Mouse (Mus musculus) testis, adult 2 months (tissue): ENCODE results near the gene Rbm19. TPM values are rescaled to one million over a fixed set of nuclear protein-coding genes. Genes with fewer than 3 reads are reported as not detected.

Experiments used
- H3K27ac ChIP-seq: fragments of 200-500 bp; 2 replicates; pipeline ENCODE4 v1.5.1; 2012; ENCODE audit warnings: low read depth, low read length; ENCODE audit not compliant: control insufficient read depth, insufficient read depth
- H3K27me3 ChIP-seq: fragments of 200-500 bp; 2 replicates; pipeline ENCODE4 v1.6.1; 2012; ENCODE audit warnings: mild to moderate bottlenecking, low read length, moderate library complexity; ENCODE audit not compliant: control insufficient read depth, insufficient read depth
- H3K36me3 ChIP-seq: fragments of 200-500 bp; 2 replicates; pipeline ENCODE4 v1.6.1; 2012; ENCODE audit warnings: mild to moderate bottlenecking, low read length; ENCODE audit not compliant: control insufficient read depth, insufficient read depth
- H3K4me1 ChIP-seq: fragments of 200-500 bp; 2 replicates; pipeline ENCODE4 v1.6.1; 2012; ENCODE audit warnings: low read length; ENCODE audit not compliant: control insufficient read depth, insufficient read depth
- H3K4me3 ChIP-seq: fragments of 200-500 bp; 2 replicates; pipeline ENCODE4 v1.5.1; 2012; ENCODE audit warnings: low read depth, mild to moderate bottlenecking, low read length, moderate library complexity, mixed read lengths; ENCODE audit not compliant: control insufficient read depth
- CTCF ChIP-seq: fragments of 200-500 bp; IDR thresholded peaks from 2 replicates; pipeline ENCODE4 v1.5.1; 2012; ENCODE audit warnings: low read depth, mild to moderate bottlenecking, inconsistent platforms, low read length, moderate library complexity; ENCODE audit not compliant: control insufficient read depth, insufficient read depth, insufficient replicate concordance
- POLR2A ChIP-seq: fragments of 200-500 bp; IDR thresholded peaks from 2 replicates; pipeline ENCODE4 v1.6.1; 2012; ENCODE audit warnings: low read depth, mild to moderate bottlenecking, inconsistent platforms, low read length, moderate library complexity; ENCODE audit not compliant: control insufficient read depth
- polyA plus RNA-seq: library from polyadenylated mRNA; depleted of rRNA; stranded (reverse); fragments of >200 nt; gene quantifications from 2 replicates; pipeline ENCODE4 v1.2.3, GENCODE M21; 2012; rRNA removed

Rbm19 gene
- 11.8 and 12.2 TPM in 2 replicates for polyA plus RNA-seq

DNA sequence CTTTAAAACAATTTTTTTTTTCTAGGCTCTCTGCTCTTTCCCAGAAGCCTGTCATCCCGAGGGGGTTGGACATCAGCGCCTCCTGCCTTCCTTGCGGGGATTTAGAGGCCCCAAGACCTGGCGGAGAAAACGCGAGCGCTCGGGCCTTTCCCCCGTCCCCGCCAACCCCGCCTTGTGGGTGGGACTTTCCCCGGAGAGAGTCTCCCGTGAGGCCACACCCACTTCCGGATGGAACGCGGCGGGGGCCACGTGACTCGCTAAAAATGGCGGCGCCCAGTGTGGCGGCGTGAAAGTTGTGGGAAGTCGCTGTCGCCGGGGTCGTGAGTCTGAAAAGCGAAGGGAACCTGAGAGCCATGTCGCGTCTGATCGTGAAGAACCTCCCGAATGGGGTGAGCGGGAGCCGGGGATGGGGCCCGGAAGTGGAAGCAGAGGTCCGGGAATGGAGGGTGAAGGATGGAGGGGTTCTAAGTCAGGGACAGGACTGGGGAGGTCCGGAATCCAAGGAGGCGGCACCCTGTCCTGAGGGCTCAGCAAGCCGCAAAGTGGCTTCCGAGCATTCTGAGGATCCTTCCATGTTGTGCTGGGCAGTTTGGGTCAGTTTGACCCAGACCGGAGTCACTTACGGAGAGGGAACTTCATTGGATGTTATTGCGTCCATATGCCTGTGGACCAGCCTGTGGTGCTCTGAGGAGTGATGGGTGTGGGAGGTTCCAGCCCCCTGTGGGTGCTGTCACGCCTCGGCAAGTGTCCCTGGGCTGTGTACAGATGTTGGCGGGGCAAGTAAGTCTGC is at the start of gene Rbm19:
Rbm19 (plus strand) TSS at position 205 of the 790 bp plus-strand sequence.
- Histone ChIP-seq H3K4me3 (peak within 1 kb of the TSS; percentile 94), H3K36me3 (peaks cover 2% of the 10 kb centered on the region), H3K27ac (peak within 1 kb of the TSS; percentile 25), H3K27me3 (no peaks in the 10 kb centered on the region), H3K4me1 (peaks cover 6% of the 10 kb centered on the region)
- TF ChIP-seq CTCF (no peak), POLR2A (peak; percentile 84)

DNA sequence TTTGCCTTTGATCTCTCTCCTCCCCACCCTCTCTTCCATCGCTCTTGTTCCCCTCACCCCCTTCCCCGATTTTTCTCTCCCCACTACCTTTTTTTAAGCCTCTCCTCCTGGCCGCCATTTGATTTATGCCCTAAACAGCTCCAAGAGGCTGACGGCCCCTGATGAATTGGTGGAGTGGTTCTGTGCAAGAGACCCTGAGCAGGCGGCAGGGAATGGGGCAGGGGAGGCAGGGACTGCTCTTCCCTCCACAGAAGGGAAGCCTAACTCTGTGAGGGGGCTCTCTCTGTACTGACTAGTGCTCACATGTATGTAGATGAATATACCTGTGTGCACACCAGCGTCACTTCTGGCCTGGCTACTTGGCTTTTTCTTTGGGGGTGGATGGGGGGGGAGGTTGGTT is 49.0 kb upstream of the Rbm19 start:
- Histone ChIP-seq H3K27me3 (no peaks in the 10 kb centered on the region), H3K27ac (no peak overlapping the region), H3K4me1 (no peaks in the 10 kb centered on the region), H3K4me3 (no peak overlapping the region), H3K36me3 (no peaks in the 10 kb centered on the region)
- TF ChIP-seq POLR2A (no peak), CTCF (no peak)

DNA sequence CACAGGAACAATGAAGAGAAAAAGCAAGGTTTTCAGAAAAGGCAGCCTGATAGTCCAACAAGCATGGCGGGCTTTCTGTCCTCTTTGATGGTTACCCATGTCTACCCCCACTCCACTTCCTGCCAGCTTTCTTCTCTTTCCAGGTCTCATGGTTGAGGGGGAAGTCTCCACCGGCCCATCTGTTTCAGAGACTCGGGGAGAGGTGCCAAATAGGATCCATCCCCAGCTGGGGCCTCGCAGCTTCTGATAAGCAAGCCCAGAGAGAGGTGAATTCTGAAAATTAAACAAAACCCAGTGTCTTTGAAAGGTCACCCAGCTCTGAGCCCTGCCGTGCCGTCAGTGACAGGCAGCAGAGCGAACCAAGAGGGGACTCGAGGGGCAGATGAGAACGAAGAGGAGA is 42.2 kb upstream of the Rbm19 start:
- Histone ChIP-seq H3K27ac (peak overlapping the region; percentile 55; the same call in 1 of the 2 replicates), H3K4me1 (peaks cover 5% of the 10 kb centered on the region), H3K27me3 (no peaks in the 10 kb centered on the region), H3K4me3 (peak overlapping the region; percentile 85), H3K36me3 (no peaks in the 10 kb centered on the region)
- TF ChIP-seq POLR2A, result no peak
- TF ChIP-seq CTCF, result no peak

DNA sequence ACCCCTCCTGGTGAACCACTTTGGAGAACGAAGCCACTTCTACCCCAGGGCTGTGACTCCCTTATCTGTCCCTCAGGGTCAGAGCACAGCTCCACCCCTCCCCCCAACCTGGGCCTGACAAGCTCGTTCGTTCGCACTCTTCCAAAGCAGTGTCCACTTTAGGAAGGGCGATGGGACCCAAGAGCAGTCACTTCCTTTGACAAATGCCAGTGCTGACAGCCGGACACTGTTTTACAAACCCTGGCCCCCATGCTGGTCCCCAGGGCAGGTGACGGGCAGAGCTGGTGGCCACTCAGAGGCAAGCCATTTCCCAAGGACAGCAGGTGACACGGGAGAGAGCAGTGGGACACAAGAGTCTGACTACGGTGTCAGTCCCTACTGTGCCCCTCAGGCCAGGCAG is 36.2 kb upstream of the Rbm19 start:
- no peak overlapping the region for H3K4me3 ChIP-seq
- no peak overlapping the region for H3K27ac ChIP-seq
- H3K36me3 ChIP-seq, result no peaks in the 10 kb centered on the region
- peaks cover 3% of the 10 kb centered on the region for H3K4me1 ChIP-seq
- no peaks in the 10 kb centered on the region for H3K27me3 ChIP-seq
- TF ChIP-seq CTCF (no peak), POLR2A (no peak)

DNA sequence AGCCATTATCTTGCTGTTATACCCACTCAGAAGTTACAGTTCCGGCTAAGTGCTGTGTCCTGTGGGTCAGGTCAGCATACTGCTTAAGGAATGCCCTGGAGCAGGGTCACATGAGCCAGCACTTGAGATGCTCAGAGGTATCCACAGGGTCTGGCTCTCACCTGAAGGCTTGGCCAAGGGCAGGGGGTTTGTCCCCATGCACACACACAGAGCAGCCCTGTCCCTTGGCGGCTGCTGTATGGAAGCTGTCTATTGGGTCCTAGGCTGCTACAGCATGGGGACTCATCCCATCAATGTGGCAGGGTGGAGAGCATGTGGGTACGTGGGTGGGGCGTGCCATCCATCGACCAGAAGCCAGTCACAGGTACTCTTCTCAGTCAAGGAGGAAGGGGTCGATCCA is 35.8 kb upstream of the Rbm19 start:
- no peak for TF ChIP-seq CTCF
- no peak for TF ChIP-seq POLR2A
- Histone ChIP-seq H3K4me1 (peaks cover 3% of the 10 kb centered on the region), H3K27me3 (no peaks in the 10 kb centered on the region), H3K4me3 (no peak overlapping the region), H3K27ac (no peak overlapping the region), H3K36me3 (no peaks in the 10 kb centered on the region)

DNA sequence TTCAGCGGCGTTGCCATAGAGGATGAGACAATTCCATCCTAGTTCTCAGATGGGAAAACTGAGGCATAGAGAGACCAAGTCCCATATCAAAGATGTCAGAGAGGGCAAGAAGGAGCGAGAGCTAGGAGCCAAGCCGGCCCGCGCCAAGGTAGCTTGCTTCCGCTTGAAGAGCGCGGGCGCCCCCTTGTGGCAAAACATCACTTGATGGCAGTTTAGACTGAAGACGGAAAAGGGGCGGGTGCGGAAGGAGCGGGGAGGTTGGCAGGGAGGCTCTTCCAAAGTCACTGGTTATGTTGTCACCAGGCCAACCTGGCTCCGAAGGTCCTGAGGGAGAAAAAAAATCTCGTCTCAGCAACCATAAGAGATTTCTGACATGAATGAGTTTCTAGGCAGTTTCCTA is 27.7 kb upstream of the Rbm19 start:
- peak overlapping the region; percentile 71 for H3K4me3 ChIP-seq
- H3K36me3 ChIP-seq, result no peaks in the 10 kb centered on the region
- peaks cover 15% of the 10 kb centered on the region for H3K4me1 ChIP-seq
- no peak overlapping the region for H3K27ac ChIP-seq
- H3K27me3 ChIP-seq, result no peaks in the 10 kb centered on the region
- TF ChIP-seq POLR2A (0 out of 2 replicates have a peak, but pooled peaks have one; percentile 38), CTCF (peak; percentile 94)

DNA sequence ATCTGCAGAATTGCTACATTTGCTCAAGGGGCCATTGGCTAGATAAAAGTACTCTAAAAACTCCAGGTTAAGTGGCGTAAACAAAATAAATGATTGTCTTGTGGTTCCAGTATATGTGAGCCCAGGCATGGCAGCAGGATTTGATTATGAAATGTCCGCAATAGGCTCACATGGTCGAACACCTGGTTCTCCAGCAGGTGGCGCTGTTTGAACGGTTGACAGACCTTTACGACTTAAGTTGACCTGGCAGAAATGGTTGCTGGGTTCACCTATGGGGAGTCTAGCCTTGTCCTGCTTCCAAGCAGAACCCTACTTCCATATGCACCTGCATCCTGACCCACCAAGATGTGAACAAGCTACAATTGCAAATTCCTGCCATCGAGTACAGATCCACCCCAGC is 21.7 kb upstream of the Rbm19 start:
- Histone ChIP-seq H3K27me3 (no peaks in the 10 kb centered on the region), H3K36me3 (no peaks in the 10 kb centered on the region), H3K4me1 (peaks cover 6% of the 10 kb centered on the region), H3K27ac (no peak overlapping the region), H3K4me3 (peak overlapping the region; percentile 27; the same call in 1 of the 2 replicates)
- TF ChIP-seq POLR2A (no peak), CTCF (peak; percentile 86; the same call in 1 of the 2 replicates)
